Mouse (Mus musculus): ENCODE data around the gene Obscn.

GRCm38 (mm10) chr11:58967346-58967745 lies 168.9 kb downstream of the Obscn start:
- peak; percentile 78 for TF ChIP-seq CTCF (IDR thresholded peaks at IDR 0.05)
- no peak for TF ChIP-seq POLR2A (IDR thresholded peaks at IDR 0.05; ENCODE audit: insufficient read depth, low read depth, low read length)

Measured in heart, adult 2 months (tissue).